Mouse (Mus musculus) liver, postnatal 0 days (tissue): ENCODE data around the gene Grm4. TPM values are rescaled to one million over a fixed set of nuclear protein-coding genes. Genes with fewer than 3 reads are reported as not detected.
A peak's percentile ranks its signal among the peaks of the same experiment; 100 is the strongest.

Source experiments
- ATAC-seq: fragments of 200-750 bp; cut with Nextera tagmentation; 2 replicates; pipeline ENCODE4 v1.8.0; 2017; ENCODE audit warnings: mild to moderate bottlenecking, moderate library complexity
- DNase-seq: peaks from one replicate; pipeline ENCODE4 v3.0.0-alpha.2; 2016
- H3K27ac ChIP-seq: fragments of 300-500 bp; sonication (generic); 2 replicates; pipeline ENCODE4 v1.5.1; 2014; ENCODE audit warnings: antibody characterized with exemption, moderate library complexity, mild to moderate bottlenecking, low read depth
- H3K27me3 ChIP-seq: fragments of 300-500 bp; sonication (generic); 2 replicates; pipeline ENCODE4 v1.6.1; 2014; ENCODE audit warnings: low read length, control low read depth, mixed read lengths; ENCODE audit not compliant: insufficient read depth
- H3K36me3 ChIP-seq: fragments of 300-500 bp; sonication (generic); replicated peaks from 2 replicates; pipeline ENCODE4 v1.6.1; 2014; ENCODE audit warnings: mild to moderate bottlenecking, control low read depth, low read length, moderate library complexity, mixed read lengths; ENCODE audit not compliant: insufficient read depth
- H3K4me1 ChIP-seq: fragments of 300-500 bp; sonication (generic); 2 replicates; pipeline ENCODE4 v1.6.1; 2014; ENCODE audit warnings: antibody characterized with exemption, mild to moderate bottlenecking, control low read depth; ENCODE audit not compliant: insufficient read depth
- H3K4me2 ChIP-seq: fragments of 300-500 bp; sonication (generic); 2 replicates; pipeline ENCODE4 v1.6.1; 2014; ENCODE audit warnings: low read depth, mild to moderate bottlenecking, low read length, moderate library complexity, mixed read lengths
- H3K4me3 ChIP-seq: fragments of 300-500 bp; sonication (generic); 2 replicates; pipeline ENCODE4 v1.5.1; 2014; ENCODE audit warnings: low read depth, low read length
- H3K9ac ChIP-seq: fragments of 300-500 bp; sonication (generic); replicated peaks from 2 replicates; pipeline ENCODE4 v1.6.1; 2014; ENCODE audit warnings: mild to moderate bottlenecking, moderate library complexity
- H3K9me3 ChIP-seq: fragments of 300-500 bp; sonication (generic); 2 replicates; pipeline ENCODE4 v1.6.1; 2016; ENCODE audit warnings: mild to moderate bottlenecking, control low read depth, low read length, mixed read lengths
- CTCF ChIP-seq: sonication (generic); IDR thresholded peaks from 2 replicates; pipeline ENCODE4 v1.5.1; 2016; ENCODE audit warnings: antibody characterized with exemption, low read depth
- EP300 ChIP-seq: IDR thresholded peaks from 2 replicates; pipeline ENCODE4 v1.6.1; 2016; ENCODE audit warnings: antibody characterized with exemption, low read depth, mild to moderate bottlenecking
- WGBS: fragments of 180-500 bp; shearing (Covaris S2); extraction: QIAGEN DNeasy Blood & Tissue Kit; methylation state at CpG from one replicate; pipeline ENCODE4 v1.1.7; 2014; ENCODE audit not compliant: insufficient replicate concordance; 5-methylcytosine and 5-hydroxymethylcytosine counted together
- polyA plus RNA-seq: library from polyadenylated mRNA; unstranded; fragments of >200 nt; fragmentation: Nextera tagmentation; extraction: Ambion mirVana; gene quantifications from 2 replicates; pipeline ENCODE4 v1.2.1, GENCODE M21; 2015

The Grm4 gene
- polyA plus RNA-seq, 1 experiment from 2014 or later, result not detected

DNA sequence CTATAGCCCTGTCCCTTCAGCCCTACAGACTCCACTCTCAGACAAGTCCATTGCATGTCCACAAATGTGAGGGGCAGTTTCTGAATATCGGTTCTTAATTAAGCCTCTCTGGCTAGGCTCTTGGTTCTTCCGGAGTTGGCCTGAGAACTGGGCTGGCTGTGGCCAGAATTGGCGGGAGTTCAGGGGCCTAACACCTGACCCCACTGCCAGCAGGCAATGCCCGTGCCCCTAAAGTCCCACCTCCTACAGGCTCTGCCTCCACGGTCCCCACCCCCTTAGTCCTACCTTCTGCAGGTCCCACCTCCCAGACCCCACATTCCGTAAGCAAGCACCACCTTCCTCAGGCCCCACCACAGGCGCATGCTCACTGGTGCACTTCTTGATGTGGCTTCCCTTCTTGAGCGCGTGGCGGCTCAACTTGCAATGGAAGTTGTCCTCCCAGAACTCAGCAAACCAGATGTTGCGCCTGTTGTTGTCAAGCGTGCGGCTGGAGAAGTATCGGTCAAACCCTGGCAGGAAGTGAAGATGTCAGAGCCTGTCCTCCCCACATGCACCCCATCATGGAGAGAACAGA lies 71.4 kb downstream of the Grm4 start:
- no peak for DNase-seq
- TF ChIP-seq EP300 (no peak), CTCF (no peak)
- 78% methylated on average over 14 of the region's 14 CpGs for WGBS
- Histone ChIP-seq H3K27ac (no peak overlapping the region), H3K4me2 (no peak overlapping the region), H3K27me3 (no peaks in the 10 kb centered on the region), H3K9ac (no peak overlapping the region), H3K9me3 (no peaks in the 10 kb centered on the region), H3K4me1 (no peaks in the 10 kb centered on the region), H3K36me3 (no peaks in the 10 kb centered on the region), H3K4me3 (no peak overlapping the region)
- ATAC-seq, result no peak

DNA sequence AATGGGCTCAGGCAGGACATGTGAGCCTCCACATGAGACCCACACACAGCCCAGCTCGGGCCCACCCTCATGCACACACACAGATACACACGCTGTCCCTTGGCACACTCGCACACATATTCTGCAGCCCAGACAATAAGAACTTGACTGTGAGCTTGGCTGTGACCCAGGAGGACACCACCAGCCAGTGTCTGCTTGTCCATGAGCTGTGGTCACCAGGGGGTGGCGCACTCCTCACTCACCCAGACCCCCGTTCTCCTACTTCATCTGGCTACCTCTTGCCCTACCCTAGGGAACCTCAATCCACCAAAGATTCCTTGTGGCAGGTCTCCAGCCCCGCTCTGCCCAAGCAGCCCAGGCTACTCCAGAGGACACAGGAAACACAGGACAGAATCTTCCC lies 72.5 kb downstream of the Grm4 start:
- no peaks in the 10 kb centered on the region for H3K4me1 ChIP-seq
- no peaks in the 10 kb centered on the region for H3K36me3 ChIP-seq
- DNase-seq, result no peak
- no peak overlapping the region for H3K4me3 ChIP-seq
- 56% methylated on average over 6 of the region's 6 CpGs for WGBS
- H3K9ac ChIP-seq, result no peak overlapping the region
- no peak overlapping the region for H3K27ac ChIP-seq
- TF ChIP-seq EP300 (no peak), CTCF (peak; percentile 28)
- no peaks in the 10 kb centered on the region for H3K27me3 ChIP-seq
- H3K4me2 ChIP-seq, result no peak overlapping the region
- no peaks in the 10 kb centered on the region for H3K9me3 ChIP-seq
- no peak for ATAC-seq

DNA sequence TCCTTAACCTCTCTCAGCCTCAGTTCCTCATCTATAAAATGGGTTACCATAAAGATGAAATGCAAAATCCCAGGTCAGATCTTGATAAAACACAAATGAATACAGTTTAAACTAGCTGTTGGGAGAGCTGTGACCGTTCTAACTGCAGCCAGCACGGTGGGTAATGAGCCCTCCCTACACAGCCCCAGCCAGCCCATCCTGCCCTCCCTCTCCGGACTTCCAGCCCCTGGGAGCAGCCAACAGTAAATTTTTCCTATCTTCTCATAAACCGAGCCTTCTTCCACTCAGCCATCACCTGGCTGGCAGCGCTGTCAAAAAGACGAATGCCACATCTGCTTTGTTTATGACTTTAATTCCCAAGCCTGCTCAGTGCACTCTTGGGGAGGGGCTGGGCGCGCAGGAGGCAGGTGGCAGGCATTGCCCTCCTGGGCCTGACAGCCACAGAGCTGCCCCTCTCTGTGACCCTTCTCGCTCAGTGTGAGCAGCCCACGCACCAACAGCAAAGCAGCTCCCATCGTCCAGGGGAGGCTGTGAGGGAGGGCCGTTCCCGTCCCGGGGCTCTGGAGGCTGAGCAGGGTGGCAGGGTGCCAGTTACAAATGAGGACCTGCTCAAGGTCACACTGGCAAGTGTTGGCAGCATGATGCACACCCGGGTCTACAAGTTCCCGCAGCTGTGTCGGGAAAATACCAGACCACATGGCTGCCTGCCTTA lies 75.7 kb downstream of the Grm4 start:
- DNase-seq, result no peak

DNA sequence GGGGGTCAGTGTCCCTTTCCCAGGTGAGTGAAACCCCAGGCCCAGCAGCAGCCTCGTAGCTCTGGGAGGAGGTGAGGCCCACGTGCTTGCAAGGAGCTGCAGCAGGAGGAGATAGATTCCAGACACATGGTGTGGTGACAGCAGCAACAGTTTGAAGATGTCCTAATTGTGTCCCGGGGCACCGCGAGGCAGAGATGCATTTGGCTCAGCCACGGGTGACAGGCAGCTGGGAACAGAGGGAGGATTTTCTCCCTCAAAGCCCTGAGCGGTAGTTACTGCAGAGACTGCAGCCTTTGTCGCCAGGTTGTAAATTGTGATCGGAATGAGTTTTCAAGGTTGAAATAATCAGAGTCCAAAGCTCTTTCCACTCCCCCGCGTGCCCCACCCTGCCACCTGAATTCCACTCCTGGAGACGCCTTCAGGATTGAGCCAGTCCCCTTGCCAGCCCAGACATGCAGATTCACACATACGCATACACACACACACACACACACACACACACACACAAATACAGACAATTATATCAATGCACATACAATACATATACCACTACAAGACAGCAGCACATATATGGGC lies 78.6 kb downstream of the Grm4 start:
- Histone ChIP-seq H3K4me2 (no peak overlapping the region), H3K27ac (no peak overlapping the region), H3K9ac (no peak overlapping the region), H3K27me3 (no peaks in the 10 kb centered on the region), H3K36me3 (no peaks in the 10 kb centered on the region), H3K9me3 (no peaks in the 10 kb centered on the region), H3K4me3 (no peak overlapping the region), H3K4me1 (no peaks in the 10 kb centered on the region)
- no peak for TF ChIP-seq EP300
- no peak for TF ChIP-seq CTCF
- WGBS, result 56% methylated on average over 13 of the region's 13 CpGs
- DNase-seq (no peak), ATAC-seq (no peak)

More for the DNA sequence above, 75.7 kb downstream of the Grm4 start:
- no peak overlapping the region for H3K9ac ChIP-seq
- H3K27me3 ChIP-seq, result no peaks in the 10 kb centered on the region
- TF ChIP-seq CTCF (no peak), EP300 (no peak)
- no peak overlapping the region for H3K4me3 ChIP-seq
- no peaks in the 10 kb centered on the region for H3K36me3 ChIP-seq
- WGBS, result 65% methylated on average over 17 of the region's 17 CpGs
- H3K4me1 ChIP-seq, result no peaks in the 10 kb centered on the region
- no peak overlapping the region for H3K27ac ChIP-seq
- no peaks in the 10 kb centered on the region for H3K9me3 ChIP-seq
- H3K4me2 ChIP-seq, result no peak overlapping the region
- ATAC-seq, result no peak

DNA sequence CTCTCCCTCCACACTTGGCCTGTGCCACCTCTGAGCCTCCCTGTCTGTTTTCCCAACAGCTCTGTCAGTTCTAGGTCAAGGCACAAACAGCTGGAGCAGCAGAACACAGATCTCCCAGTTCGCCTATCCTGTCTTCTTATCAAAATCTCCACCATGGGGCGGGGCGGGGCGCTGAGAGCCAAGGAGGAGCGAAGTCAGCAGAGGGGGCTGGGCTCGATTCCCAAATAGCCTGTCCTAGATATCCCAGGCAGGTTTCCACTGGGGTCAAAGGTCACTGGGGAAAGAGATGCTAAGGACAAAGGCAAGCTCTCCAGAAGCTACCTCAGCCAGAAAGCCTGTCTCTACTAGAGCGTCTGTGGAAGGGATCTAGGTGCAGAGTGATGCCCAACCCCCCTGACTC lies 79.4 kb downstream of the Grm4 start:
- H3K27me3 ChIP-seq, result no peaks in the 10 kb centered on the region
- no peak overlapping the region for H3K4me2 ChIP-seq
- ATAC-seq, result no peak
- no peaks in the 10 kb centered on the region for H3K4me1 ChIP-seq
- 48% methylated on average over 7 of the region's 7 CpGs for WGBS
- H3K4me3 ChIP-seq, result no peak overlapping the region
- DNase-seq, result no peak
- no peak for TF ChIP-seq EP300
- no peak for TF ChIP-seq CTCF
- H3K9ac ChIP-seq, result no peak overlapping the region
- no peaks in the 10 kb centered on the region for H3K9me3 ChIP-seq
- no peaks in the 10 kb centered on the region for H3K36me3 ChIP-seq
- H3K27ac ChIP-seq, result no peak overlapping the region

DNA sequence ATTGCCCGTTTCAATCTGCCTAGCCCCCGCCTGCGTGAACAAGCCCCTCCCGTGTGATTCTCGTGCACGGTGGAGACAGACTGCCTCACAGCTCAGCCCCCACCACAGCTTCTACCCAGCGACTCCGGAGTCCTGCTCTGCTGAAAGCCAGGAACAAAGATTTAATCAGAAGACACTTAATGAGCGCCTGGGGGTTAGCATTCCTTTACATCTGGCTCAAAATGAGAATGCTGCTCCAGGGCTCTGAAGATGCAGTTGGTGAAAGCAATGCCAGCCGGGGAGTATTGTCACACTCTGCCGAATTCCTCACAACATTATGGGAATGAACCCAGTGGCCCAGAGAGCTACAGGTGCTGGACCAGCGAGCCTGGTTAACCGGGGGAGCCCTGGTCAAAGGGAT lies 85.4 kb downstream of the Grm4 start:
- Histone ChIP-seq H3K9ac (no peak overlapping the region), H3K27ac (no peak overlapping the region), H3K4me1 (no peaks in the 10 kb centered on the region), H3K4me2 (no peak overlapping the region), H3K4me3 (no peak overlapping the region), H3K9me3 (no peaks in the 10 kb centered on the region), H3K36me3 (no peaks in the 10 kb centered on the region), H3K27me3 (no peaks in the 10 kb centered on the region)
- DNase-seq (no peak), ATAC-seq (no peak)
- 57% methylated on average over 13 of the region's 13 CpGs for WGBS
- no peak for TF ChIP-seq CTCF
- no peak for TF ChIP-seq EP300

DNA sequence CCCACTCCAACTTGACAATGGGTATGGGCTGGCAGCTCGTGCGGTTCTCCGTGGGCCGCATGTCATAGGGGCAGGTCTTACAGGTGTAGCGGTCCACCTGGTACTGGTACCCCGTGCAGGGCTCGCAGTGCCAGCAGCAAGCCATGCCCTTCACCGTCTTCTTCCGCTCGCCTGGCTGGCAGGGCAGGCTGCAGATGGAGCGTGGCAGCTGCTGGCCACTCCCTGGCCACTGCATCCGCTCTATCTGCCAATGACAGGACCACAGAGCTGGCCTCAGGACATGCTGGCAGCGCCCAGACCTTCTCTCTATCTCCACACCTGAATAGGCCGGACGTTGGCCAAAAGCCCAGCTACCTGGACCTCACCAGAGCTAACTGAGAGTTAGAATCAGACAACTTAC lies 86.0 kb downstream of the Grm4 start:
- Histone ChIP-seq H3K36me3 (no peaks in the 10 kb centered on the region), H3K27ac (no peak overlapping the region), H3K4me3 (no peak overlapping the region), H3K9ac (no peak overlapping the region), H3K27me3 (no peaks in the 10 kb centered on the region), H3K4me1 (no peaks in the 10 kb centered on the region), H3K4me2 (no peak overlapping the region), H3K9me3 (no peaks in the 10 kb centered on the region)
- no peak for DNase-seq
- ATAC-seq, result no peak
- WGBS, result 89% methylated on average over 15 of the region's 15 CpGs
- no peak for TF ChIP-seq EP300
- TF ChIP-seq CTCF, result no peak
